8 mouse cellular contexts compared by ENCODE assay signal in the genomic region with DNA sequence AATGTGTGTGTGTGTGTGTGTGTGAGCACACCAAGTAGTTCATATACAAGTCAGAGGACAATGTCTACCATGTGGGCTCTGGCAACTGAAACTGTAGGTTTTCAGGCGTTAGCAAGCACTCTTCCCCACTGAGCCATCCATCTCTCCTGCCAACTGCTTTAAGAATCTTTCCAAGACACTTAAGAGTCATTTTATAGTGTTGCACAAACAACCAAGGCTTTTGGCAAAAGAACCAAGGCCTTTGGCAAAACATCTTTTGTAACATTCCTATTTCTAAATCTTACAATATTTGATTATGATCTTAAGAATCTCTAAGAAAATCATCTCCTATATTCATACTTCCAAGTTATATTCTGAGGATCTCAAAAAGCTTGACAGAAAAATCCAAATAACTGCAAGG. TPM values are rescaled to one million over a fixed set of nuclear protein-coding genes. Genes with fewer than 3 reads are reported as not detected.
DNase-seq lines count a peak whose midpoint lies in the region; ATAC-seq and TF ChIP-seq lines count a peak whose summit lies in the region.

No protein-coding gene starts in this region.

- peaks cover 7% of the 10 kb centered on the region; the same call in 1 of the 2 replicates for H3K4me1 ChIP-seq in cerebellum, adult 2 months (ENCODE audit: control insufficient read depth, insufficient read depth, low read length)
- peaks cover 32% of the 10 kb centered on the region for H3K4me1 ChIP-seq in heart, embryonic 15.5 days (replicated peaks)
- H3K4me1 ChIP-seq in liver, postnatal 0 days (ENCODE audit: insufficient read depth): peaks cover 19% of the 10 kb centered on the region; the same call in 1 of the 2 replicates

- peak overlapping the region; percentile 100; the same call in 1 of the 2 replicates for H3K9ac ChIP-seq in heart, embryonic 15.5 days
- H3K9ac ChIP-seq in liver, postnatal 0 days (replicated peaks): no peak overlapping the region; the same call in 1 of the 2 replicates

- DNase-seq in cerebellum, postnatal 10 days: peak; percentile 21 to 22
- DNase-seq in cerebellum, adult 2 months: no peak
- peak; percentile 10 for DNase-seq in MEL-GATA-1-ER (ENCODE audit: extremely low read depth, low read depth)
- DNase-seq in liver, postnatal 0 days: no peak
- no peak for DNase-seq in testis, postnatal 10 days (ENCODE audit: low spot score)
- DNase-seq in right cerebral cortex, adult 18-20 months: no peak
- DNase-seq in urinary bladder, adult 18-20 months (ENCODE audit: low spot score in 2 of 2): no peak

- 3% methylated on average over 1 of the region's 1 CpGs for WGBS in cerebellum, adult 2 months
- whole genome bisulfite sequencing in heart, embryonic 15.5 days: 11% methylated on average over 1 of the region's 1 CpGs
- WGBS in liver, postnatal 0 days (ENCODE audit: insufficient replicate concordance): 27% methylated on average over 1 of the region's 1 CpGs

- H3K9me3 ChIP-seq in heart, embryonic 15.5 days (replicated peaks): no peaks in the 10 kb centered on the region
- no peaks in the 10 kb centered on the region for H3K9me3 ChIP-seq in liver, postnatal 0 days (ENCODE audit: low read length)

- no peak for ATAC-seq in heart, embryonic 15.5 days (replicated peaks; ENCODE audit: insufficient number of reproducible peaks, insufficient read depth, low FRiP score, low read depth)
- ATAC-seq in liver, postnatal 0 days: no peak

- no peak overlapping the region for H3K27ac ChIP-seq in cerebellum, adult 2 months (ENCODE audit: insufficient read depth, low read length)
- peak overlapping the region; percentile 48; the same call in 1 of the 2 replicates for H3K27ac ChIP-seq in heart, embryonic 15.5 days
- no peak overlapping the region for H3K27ac ChIP-seq in liver, postnatal 0 days (ENCODE audit: low read depth)

- no peaks in the 10 kb centered on the region for H3K27me3 ChIP-seq in cerebellum, adult 2 months (ENCODE audit: control insufficient read depth, insufficient read depth, low read length)
- H3K27me3 ChIP-seq in heart, embryonic 15.5 days: no peaks in the 10 kb centered on the region
- H3K27me3 ChIP-seq in liver, postnatal 0 days (ENCODE audit: insufficient read depth, low read length): no peaks in the 10 kb centered on the region

- H3K4me3 ChIP-seq in cerebellum, adult 2 months (replicated peaks; ENCODE audit: insufficient read depth, low read depth, low read length): no peak overlapping the region
- H3K4me3 ChIP-seq in heart, embryonic 15.5 days: peak overlapping the region; percentile 99
- peak overlapping the region; percentile 95 for H3K4me3 ChIP-seq in liver, postnatal 0 days (ENCODE audit: low read depth, low read length)

- H3K4me2 ChIP-seq in heart, embryonic 15.5 days: peak overlapping the region; percentile 77
- H3K4me2 ChIP-seq in liver, postnatal 0 days (ENCODE audit: low read depth, low read length): peak overlapping the region; percentile 81

- no peak for TF ChIP-seq EP300 in liver, postnatal 0 days (IDR thresholded peaks at IDR 0.05; ENCODE audit: low read depth)

- no peak for TF ChIP-seq POLR2A in cerebellum, adult 2 months (IDR thresholded peaks at IDR 0.05; ENCODE audit: borderline replicate concordance, insufficient read depth, low read length)

- H3K36me3 ChIP-seq in heart, embryonic 15.5 days: no peaks in the 10 kb centered on the region
- H3K36me3 ChIP-seq in liver, postnatal 0 days (replicated peaks; ENCODE audit: insufficient read depth, low read length): no peaks in the 10 kb centered on the region

- TF ChIP-seq CTCF in cerebellum, adult 2 months (IDR thresholded peaks at IDR 0.05; ENCODE audit: borderline replicate concordance, insufficient read depth, low read depth, low read length): no peak
- no peak for TF ChIP-seq CTCF in liver, postnatal 0 days (IDR thresholded peaks at IDR 0.05; ENCODE audit: low read depth)

RNA-seq across cellular contexts. Expression of gene Hnrnpll, which starts 2.4 kb away (rescaled TPM):
- polyA plus RNA-seq in cerebellum, adult 2 months (2012; rRNA removed): 49.2 and 52.7 TPM in 2 replicates
- 37.2 and 48.7 TPM in 2 replicates for polyA plus RNA-seq in heart, embryonic 15.5 days (2015; fragmentation: Nextera tagmentation; extraction: Ambion mirVana)
- 13.4 and 14.9 TPM in 2 replicates for polyA plus RNA-seq in liver, postnatal 0 days (2015; fragmentation: Nextera tagmentation; extraction: Ambion mirVana)

Comparison
In these comparisons a context has a peak if more than half of its experiments do, and no peak if none do; other contexts are left out.
1. DNase-seq: peak in cerebellum, postnatal 10 days (2 of 2) and MEL-GATA-1-ER (single experiment); none in cerebellum, adult 2 months (0 of 2), liver, postnatal 0 days (single experiment), testis, postnatal 10 days (single experiment), right cerebral cortex, adult 18-20 months (single experiment) and urinary bladder, adult 18-20 months (0 of 2).